Mouse (Mus musculus) MEL-GATA-1-ER (cell line): ENCODE data around the gene Bricd5.

Source experiments
- DNase-seq: peaks from one replicate; pipeline ENCODE4 v3.0.0-alpha.2; 2012; ENCODE audit warnings: low read depth; ENCODE audit errors: extremely low read depth

Bricd5 gene

DNA sequence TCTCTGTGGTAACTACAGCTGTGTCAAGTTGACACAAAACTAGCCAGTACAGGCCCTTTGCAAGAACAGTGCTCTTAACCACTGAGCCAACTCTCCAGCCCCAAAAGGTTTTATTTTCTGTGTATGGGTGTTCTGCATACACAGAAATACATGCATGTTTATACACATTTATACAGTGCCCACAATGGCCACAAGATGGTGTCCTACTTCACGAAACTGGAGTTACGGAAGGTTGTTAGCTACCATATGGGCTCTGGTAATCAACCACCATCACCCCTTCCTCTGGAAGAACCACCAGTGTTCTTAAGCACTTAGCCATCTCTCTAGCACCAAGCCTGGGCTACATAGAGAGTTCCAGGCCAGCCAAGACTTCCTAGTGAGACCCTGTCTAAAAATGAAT is 12.1 kb upstream of the Bricd5 start:
- DNase-seq, result peak; percentile 61

DNA sequence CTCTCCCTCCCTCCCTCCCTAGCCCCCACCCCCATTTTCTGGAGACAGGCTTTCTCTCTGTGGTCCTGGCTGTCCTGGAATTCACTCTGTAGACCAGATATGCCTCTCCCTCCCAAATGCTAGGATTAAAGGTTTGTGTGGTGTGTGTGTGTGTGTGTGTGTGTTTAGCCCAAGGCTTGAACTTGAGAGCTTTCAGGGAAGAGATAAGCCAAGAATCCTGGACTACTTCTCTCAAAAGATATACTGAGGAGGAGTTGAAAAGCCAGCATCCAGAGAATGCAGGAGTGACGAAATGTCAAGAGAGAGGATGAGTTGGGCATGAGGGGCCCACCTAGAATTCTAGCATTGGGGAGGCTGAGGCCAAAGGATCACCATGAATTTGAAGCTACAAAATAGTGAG is 10.8 kb upstream of the Bricd5 start:
- no peak for DNase-seq

DNA sequence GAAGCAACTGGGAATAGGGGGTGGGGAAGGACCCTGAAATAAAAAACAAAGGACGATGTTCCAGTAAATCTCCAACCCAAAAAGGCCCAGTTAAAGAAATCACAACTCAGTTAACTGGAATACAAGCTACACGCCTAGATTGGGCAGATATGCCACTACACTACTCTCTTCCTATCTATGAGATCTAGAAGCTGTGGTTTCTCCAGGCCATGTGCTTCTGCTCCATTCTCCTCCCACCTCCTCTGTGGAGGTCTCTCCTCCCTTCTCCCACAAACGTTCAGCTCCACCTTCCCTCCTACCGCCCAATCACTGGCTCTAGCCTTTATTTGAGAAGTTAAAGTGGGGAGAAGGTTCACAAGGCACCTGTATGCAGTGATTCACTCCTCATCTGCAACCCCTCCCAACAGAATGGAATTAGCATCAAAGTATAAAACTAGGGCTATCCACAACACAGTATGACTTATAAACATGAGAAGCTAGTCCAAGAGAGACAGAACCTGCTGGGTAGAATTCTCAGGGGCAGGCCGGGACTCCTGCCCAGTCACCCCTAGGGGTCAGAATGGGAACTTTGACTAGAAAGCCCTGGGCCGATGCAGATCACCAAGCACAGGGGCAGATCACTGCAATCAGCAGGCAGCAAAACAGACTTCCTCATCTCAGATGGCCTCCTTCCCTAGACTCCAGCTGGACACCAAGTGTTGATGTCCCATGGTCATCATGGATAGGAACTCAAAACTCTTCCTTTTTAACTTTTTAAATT is 10.1 kb upstream of the Bricd5 start:
- DNase-seq, result no peak

DNA sequence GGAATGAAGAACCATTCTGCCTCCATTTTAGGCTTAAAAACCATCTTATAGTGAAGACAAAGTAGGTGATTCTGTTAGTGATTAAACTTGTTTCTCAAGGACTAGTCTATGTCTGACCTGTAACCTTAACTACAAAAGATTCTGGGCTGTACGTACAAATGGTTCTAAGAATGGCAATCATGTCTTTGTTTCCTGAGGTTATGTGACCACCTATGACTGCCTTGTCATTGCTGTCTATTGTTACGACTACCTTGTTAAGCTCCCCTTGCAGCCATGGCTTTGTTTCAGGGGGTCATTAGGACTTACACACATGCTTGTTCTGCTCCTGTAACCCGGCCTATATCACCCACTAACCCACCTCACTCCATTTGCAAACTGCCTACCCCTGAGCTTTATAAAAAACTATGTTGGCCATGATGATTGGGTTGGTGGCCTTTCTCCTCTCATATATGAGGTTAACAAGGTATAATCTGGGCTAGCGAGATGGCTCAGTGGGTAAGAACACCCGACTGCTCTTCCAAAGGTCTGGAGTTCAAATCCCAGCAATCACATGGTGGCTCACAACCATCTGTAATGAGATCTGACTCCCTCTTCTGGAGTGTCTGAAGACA is 4.9 kb upstream of the Bricd5 start:
- DNase-seq, result no peak

DNA sequence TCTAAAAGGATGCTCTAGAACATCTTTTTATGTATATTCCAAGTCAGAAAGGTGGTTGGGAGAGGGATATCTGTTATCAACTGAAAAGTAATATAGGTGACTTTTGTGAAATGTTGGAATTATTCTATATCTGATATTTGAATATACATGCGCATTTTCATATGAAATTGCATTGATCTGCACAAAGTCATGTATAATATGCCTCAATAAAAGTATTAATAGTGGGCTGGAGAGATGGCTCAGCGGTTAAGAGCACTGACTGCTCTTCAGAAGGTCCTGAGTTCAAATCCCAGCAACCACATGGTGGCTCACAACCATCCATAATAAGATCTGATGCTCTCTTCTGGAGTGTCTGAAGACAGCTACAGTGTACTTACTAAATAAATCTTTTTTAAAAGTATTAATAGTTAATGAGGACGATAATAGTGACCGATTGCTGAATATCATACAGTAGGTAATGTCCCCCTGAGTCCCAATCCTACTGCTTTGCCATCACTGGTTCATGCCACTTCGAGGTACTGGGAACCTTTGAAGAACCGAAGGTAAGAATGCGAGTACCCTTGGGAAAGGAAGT is 4.3 kb upstream of the Bricd5 start:
- peak; percentile 36 for DNase-seq

DNA sequence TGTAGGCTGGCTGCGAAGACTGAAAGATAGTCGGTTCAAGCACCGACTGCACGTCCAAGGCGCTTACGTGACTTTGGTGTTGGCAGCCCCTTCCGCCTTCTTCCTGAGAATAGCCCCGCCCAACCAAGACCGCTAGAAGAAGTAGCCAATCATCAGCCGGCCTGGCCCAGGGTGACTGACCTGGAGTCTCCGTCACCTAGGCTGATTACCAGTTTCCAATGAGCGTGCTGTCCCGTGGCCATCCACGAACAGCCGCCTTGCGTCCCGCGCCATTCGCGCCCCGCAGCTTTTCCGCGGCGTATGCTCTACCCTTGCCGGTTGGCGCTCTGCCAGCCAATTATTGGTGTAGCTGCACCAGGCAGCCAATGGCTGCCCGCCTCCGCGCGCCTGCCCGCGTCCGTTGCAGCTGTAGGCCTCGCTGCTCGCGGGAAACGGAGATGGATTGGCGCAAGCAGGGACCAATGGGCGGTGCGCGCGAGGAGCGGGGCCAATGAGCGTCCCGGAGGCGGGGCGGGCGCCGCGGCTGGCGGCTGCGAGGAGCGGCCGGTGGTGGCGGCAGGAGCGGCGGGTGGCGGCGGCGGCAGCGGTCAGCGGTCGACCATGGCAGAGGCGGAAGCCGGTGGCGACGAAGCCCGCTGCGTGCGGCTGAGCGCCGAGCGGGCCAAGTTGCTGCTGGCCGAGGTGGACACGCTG is 3.6 kb upstream of the Bricd5 start, which contains the start of the genes E4f1 and Pgp:
Gene E4f1 (minus strand): TSS at position 404 of the 693 bp plus-strand sequence.
Gene Pgp (plus strand): TSS at position 483 of the 693 bp plus-strand sequence.
- peak; percentile 94 for DNase-seq

DNA sequence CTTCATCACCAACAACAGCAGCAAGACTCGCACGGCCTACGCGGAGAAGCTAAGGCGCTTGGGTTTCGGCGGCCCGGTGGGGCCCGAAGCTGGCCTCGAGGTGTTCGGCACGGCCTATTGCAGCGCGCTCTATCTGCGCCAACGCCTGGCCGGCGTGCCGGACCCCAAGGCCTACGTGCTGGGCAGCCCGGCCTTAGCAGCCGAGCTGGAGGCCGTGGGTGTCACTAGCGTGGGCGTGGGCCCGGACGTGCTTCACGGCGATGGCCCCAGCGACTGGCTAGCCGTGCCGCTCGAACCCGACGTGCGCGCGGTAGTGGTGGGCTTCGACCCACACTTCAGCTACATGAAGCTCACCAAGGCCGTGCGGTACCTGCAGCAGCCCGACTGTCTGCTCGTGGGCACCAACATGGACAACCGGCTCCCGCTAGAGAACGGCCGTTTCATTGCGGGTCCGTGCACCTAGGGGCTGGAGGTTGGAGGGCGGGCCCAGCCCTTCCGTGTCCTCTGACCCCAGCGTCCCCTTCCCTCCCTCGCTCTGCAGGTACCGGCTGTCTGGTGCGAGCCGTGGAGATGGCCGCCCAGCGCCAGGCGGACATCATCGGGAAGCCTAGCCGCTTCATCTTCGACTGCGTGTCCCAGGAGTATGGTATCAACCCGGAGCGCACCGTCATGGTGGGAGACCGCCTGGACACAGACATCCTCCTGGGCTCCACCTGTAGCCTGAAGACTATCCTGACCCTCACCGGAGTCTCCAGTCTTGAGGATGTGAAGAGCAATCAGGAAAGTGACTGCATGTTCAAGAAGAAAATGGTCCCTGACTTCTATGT is 2.8 kb upstream of the Bricd5 start:
- no peak for DNase-seq

DNA sequence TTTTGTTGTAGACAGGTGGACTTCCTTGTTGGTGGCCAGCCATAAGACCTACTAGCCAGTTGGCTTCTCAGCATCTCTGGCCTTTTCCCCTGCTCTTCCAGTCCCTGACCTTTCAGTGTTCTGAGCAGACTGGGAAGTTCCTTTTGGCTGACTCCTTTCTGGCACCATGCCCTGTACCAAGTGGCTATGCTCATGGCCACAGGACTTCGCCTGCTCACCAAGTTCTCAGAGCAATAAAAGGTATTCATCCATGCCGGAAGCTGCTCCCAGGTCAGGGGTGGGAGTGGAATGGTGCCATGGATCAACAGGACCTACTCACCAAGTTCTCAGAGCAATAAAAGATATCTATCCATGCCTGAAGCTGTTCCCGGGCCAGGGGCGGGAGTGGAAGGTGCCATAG is 1.2 kb upstream of the Bricd5 start:
- DNase-seq, result no peak

DNA sequence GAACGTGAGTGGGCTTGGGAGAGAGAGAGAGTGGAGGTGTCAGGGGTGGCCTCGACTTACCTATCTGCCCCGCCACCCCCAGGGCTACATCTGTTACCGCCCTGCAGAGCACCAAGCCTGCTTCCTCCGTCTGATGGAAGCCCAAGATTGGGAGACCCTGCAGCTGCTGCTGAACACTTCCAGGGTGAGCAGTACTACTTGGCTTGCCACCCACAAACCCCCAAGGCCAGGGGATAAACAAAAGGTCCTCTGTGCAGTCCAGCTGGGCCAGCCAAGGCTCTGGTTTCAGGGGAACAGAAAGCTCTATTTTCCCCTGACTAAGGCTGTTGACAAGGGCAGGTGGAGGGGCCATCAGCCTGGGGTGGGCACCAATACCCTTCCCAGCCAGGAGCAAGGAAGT is 873 bp downstream of the Bricd5 start:
- no peak for DNase-seq

DNA sequence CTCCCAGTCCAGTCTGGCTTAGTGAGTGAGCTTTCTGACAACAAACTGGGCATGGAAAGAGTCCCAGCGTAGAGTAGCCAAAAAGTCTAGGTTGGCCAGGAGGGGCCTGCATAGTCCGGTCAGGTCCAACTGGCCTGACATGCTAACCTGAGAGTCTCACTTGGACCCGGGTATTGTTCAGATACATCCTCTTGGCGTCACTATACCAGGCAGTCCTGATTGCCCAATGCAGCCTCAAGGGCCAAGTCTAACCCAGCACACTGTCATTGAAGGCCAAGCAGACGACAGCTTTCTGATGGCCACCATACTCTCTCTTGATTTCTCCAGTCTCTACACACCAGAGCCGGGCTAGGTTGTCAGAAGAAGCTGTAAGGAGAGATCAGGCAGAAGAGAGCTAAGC is 1.9 kb downstream of the Bricd5 start:
- DNase-seq, result no peak

DNA sequence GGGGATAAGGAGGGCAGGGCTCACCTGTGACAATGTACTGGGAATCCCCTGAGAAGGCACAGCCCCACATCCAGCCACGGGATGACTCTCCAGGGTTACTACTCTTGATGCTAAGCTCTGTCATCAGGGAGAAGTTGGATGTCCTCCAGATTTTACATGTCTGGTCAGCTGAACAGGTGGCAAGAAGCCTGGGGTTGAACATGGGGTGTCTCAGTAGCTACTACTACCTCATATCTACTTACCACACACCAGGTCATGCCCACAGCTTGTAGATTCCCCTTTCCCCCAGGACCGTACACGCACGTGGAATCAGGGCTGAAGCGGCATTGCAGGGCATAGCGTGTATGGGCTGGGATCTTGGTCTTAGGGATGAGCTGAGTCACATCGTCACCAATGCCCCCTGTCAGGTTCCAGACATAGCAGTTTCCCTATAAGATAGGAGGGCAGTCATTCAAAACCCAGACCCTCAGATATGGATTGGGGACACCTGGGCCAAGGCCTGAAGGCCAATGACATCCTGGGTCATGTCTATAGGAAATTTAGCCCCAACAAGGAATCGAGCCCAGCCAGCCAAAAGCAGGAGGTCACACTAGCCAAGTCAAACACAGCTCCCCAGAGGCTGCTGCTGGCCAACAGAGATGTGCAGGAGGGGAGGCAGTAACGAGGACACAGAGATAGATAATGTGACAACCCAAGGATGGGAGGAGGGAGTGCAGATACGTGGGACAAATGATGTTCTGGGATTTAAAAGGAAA is 2.5 kb downstream of the Bricd5 start:
- DNase-seq, result no peak

DNA sequence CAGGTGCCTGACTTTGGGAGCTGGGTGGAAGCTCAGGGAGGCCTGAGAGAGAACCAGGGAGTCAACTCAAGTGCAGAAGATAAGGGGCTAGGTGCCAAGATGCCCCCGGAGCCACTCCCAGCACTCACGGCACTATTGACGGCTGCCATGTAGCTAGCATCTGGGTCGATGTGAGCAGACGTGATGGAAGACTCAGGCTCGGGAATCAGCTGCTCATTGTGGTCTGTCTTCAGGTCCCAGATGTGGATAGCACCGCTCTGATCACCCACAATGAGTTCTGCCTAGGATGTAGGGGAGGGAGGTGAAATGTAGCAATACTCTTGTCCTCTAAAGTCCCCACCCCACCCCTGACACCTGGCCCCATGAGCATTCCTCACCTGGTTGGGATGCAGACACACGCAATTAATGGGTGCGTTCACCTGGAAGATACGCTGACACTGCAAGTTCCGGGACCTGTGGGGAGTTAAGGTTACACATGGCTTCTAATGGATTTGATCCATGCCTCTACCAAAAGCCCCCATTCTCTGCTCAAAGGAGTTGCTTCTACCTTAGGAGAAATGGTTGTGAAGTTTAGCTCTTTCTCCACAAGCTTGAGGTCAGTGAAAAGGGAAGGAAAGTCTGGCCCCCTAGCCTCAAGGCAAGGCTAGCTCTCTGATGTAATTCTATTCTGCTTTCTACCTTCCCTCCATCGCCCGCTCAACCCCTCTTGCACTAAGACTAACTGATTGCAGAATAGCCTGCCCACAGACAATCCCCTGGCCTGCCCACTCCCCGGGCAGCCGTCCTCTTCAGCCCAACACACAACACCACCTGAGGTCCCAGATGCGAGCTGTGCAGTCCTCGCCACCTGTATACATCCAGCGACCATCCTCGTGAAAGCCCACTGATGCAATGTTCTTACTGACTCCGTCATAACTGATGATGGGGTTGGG is 3.6 kb downstream of the Bricd5 start:
- DNase-seq, result no peak

DNA sequence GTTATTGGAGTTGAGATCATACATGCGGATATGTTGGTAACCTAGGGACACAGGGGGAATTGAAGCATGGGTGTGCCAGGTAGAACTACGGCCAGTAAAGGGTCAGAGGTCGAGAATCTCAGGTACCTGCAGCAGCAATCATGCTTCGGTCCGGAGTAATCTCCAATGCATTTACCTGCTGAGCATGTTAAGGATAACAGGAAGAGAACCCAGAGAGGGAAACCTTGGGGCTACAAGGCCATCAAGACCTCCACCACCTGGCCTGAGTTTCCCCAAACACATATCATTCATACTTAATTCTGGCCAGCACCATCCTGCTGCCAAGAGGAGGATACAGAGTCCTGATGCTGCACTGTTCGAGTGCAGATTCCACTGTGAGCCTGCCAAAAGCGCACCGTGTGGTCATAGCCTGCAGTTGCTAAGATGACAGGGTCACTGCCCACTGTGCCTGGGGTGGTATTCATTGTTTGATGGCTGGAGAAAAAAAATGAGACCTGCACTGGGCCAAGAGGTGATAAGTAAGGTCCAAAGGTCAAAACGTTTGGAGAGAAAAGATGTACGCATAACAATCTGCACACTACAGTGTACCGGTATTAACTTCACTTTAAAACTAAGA is 4.4 kb downstream of the Bricd5 start:
- DNase-seq, result no peak

DNA sequence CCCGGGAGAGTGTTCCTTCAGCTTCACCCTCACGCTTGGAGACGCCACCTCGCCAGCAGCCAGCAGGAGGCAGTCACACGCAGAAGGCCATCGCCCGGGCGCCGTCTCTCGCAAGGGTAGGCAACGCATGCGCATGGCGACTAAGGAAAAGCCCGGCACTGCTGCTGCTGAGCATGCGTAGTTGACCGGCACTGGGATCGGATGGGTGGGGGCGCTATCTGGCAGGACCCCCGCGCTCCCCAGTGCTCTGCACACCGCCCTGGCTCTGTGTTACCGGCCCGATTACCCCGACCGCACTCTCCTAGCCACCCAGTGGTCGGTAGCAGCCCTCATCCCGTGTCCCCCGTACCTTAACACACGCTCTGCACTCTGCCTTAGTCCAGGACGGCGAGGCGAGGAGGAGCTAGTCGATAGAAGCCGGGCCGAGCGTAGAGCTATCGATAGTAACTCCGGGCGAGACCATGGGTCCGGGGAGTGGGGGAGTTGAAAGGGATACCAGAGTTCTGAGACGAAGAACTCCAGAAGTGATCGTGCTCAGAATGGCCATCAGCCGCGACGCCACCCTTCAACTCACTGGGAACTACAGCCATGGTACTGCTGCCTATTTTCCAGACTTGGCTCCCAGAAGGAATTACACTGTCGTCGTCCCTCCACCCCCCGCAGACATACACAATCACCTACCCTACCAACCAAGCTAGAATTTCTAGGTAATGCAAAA is 5.1 kb downstream of the Bricd5 start, which contains the start of gene Mlst8:
Gene Mlst8 (minus strand): TSS at position 416 of the 718 bp plus-strand sequence.
- peak; percentile 88 for DNase-seq

DNA sequence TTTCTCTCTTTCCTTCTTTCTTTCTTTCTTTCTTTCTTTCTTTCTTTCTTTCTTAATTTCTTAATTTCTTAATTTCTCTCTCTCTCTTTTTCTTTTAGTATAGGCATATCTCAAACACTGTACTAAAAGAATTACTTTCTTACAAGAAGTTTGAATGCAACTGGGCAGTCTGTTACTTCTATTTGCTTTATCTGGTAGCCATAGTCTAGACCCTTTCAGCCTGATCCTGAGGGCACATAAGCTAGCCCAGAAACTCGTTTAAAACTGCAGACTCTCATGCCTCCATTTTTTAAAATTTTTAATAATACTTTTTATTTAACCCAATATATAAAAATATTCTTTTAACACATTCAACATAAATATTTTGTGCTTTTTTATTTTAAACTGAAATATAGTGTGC is 5.7 kb downstream of the Bricd5 start:
- DNase-seq, result peak; percentile 33

DNA sequence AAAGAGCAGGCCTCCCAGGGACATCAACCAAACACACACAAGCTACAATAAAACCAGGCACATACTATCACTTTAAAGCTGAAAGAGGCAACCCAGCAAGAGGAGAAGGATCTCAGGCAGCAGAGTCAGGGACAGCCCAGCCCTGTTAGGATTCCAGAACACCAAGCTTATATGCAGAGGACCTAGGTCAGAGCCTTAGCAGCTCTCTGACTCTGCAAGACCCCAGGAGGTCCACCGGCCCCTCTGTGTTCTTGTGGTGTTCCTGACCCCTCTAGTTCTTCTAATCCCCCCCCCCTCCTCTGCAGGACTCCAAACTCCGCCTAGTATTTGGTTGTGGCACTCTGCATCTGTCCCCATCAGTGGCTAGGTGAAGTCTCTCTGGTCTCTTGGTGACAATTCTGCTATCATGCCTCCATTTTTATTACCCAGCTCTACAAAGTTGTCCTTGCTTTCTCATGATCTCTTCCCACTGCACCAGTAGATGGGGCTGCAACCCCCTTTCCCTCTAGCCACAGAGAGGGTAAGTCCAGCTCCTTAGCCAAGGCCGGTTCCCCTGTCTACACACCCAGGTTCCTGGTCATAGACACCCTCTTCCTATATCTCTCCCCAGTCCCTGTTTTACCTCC is 6.6 kb downstream of the Bricd5 start:
- no peak for DNase-seq

DNA sequence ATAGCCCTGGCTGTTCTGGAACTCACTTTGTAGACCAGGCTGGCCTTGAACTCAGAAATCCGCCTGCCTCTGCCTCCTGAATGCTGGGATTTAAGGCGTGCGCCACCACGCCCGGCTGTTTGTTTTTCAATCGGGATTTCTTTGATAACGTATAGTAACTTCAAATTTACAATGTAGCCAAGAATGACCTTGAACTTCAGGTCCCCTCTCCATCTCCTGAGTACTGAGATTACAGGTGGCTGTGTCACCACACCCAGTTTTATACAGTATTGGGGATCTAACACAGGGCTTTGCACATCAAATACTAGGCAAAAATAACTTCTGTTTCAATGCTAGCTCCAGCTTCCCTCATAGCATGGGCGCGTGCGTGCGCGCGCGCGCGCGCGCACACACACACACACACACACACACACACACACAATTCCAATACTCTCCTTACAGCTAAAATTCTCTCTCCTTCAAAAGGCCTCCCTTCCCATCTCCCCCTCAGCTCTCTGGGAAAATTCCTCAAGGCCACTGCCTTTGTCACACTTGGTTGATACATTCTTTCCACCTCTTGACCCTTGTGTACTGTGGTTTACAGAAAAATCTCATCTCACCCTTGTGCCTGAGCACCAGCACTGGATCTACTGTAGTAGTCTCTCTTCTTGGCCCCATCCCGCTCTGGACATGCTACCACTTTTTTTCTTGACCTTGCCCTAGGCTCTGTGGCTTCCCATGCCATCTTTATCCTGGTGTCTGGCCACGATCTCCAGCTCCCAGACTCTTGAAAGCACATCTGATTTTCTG is 7.5 kb downstream of the Bricd5 start:
- no peak for DNase-seq
